Mouse (Mus musculus) lung, embryonic 16.5 days (tissue): Measurements from ENCODE around the gene Creb3. TPM values are rescaled to one million over a fixed set of nuclear protein-coding genes. Genes with fewer than 3 reads are reported as not detected.

Experiments used
- ATAC-seq: fragments of 200-750 bp; cut with Nextera tagmentation; 2 replicates; pipeline ENCODE4 v1.8.0; 2017; ENCODE audit warnings: low read depth, mild to moderate bottlenecking, moderate library complexity
- H3K27ac ChIP-seq: fragments of 300-500 bp; sonication (generic); 2 replicates; pipeline ENCODE4 v1.5.1; 2014; ENCODE audit warnings: mild to moderate bottlenecking, control low read depth, low read length
- H3K27me3 ChIP-seq: fragments of 300-500 bp; sonication (generic); 2 replicates; pipeline ENCODE4 v1.6.1; 2014; ENCODE audit warnings: low read depth, low read length, mixed read lengths; ENCODE audit not compliant: control insufficient read depth, insufficient read depth
- H3K36me3 ChIP-seq: fragments of 300-500 bp; sonication (generic); 2 replicates; pipeline ENCODE4 v1.6.1; 2014; ENCODE audit warnings: low read length; ENCODE audit not compliant: control insufficient read depth, insufficient read depth
- H3K4me1 ChIP-seq: fragments of 300-500 bp; sonication (generic); replicated peaks from 2 replicates; pipeline ENCODE4 v1.6.1; 2014; ENCODE audit warnings: low read length, mixed read lengths; ENCODE audit not compliant: control insufficient read depth, insufficient read depth
- H3K4me2 ChIP-seq: fragments of 300-500 bp; sonication (generic); 2 replicates; pipeline ENCODE4 v1.6.1; 2014; ENCODE audit warnings: low read depth, low read length, control low read depth
- H3K4me3 ChIP-seq: fragments of 300-500 bp; sonication (generic); 2 replicates; pipeline ENCODE4 v1.5.1; 2014; ENCODE audit warnings: mild to moderate bottlenecking, low read length, control low read depth
- H3K9ac ChIP-seq: fragments of 300-500 bp; sonication (generic); 2 replicates; pipeline ENCODE4 v1.6.1; 2014; ENCODE audit warnings: low read length, control low read depth
- H3K9me3 ChIP-seq: fragments of 300-500 bp; sonication (generic); 2 replicates; pipeline ENCODE4 v1.6.1; 2016; ENCODE audit warnings: low read length; ENCODE audit not compliant: control insufficient read depth
- WGBS: fragments of 180-500 bp; shearing (Covaris S2); extraction: QIAGEN DNeasy Blood & Tissue Kit; methylation state at CpG from one replicate; pipeline ENCODE4 v1.1.7; 2014; 5-methylcytosine and 5-hydroxymethylcytosine counted together
- polyA plus RNA-seq: library from polyadenylated mRNA; unstranded; fragments of >200 nt; fragmentation: Nextera tagmentation; extraction: Ambion mirVana; gene quantifications from 2 replicates; pipeline ENCODE4 v1.2.1, GENCODE M21; 2015

The Creb3 gene
- polyA plus RNA-seq: 69.5 and 70.9 TPM in 2 replicates

GRCm38 (mm10) chr4:43561997-43562768 is at the start of gene Creb3, which contains the start of gene Tln1:
Creb3 (plus strand) TSS chr4:43562332.
Tln1 (minus strand) TSS chr4:43562691.
- H3K36me3 ChIP-seq: peaks cover 27% of the 10 kb centered on the region
- peak within 1 kb of the TSS; percentile 100 for H3K27ac ChIP-seq
- under 1% methylated on average over 61 of the region's 62 CpGs for WGBS
- H3K9me3 ChIP-seq: no peaks in the 10 kb centered on the region
- no peaks in the 10 kb centered on the region for H3K27me3 ChIP-seq
- peak within 1 kb of the TSS; percentile 81 for H3K4me2 ChIP-seq
- H3K9ac ChIP-seq: peak within 1 kb of the TSS; percentile 96
- ATAC-seq: peak; percentile 87
- peak within 1 kb of the TSS; percentile 88 for H3K4me3 ChIP-seq
- H3K4me1 ChIP-seq: peaks cover 52% of the 10 kb centered on the region

DNA sequence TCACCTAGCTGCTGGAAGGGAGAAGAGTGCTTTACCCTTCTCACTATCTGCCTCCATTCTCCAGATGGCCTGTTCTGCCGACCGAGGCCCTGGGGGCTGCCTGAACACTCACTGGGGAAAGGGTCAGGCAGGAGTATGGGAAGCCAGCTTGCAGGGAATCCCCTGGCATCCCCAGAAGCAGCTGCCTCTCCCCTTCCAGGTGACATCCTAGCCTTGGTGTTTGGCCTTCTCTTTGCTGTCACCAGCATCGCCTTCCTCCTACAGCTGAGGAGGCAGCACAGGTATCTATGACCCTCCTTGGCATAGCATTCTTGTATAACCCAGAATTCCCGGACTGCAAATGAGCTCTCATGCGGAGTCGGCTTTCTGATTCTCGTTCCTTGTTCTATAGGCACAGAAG is 49.5 kb upstream of the Creb3 start:
- Histone ChIP-seq H3K36me3 (no peaks in the 10 kb centered on the region), H3K27ac (no peak overlapping the region), H3K9me3 (no peaks in the 10 kb centered on the region), H3K4me2 (no peak overlapping the region), H3K4me3 (no peak overlapping the region), H3K27me3 (no peaks in the 10 kb centered on the region), H3K4me1 (peaks cover 8% of the 10 kb centered on the region), H3K9ac (no peak overlapping the region)
- no peak for ATAC-seq
- WGBS: 53% methylated on average over 7 of the region's 7 CpGs

- 72% methylated on average over 4 of the region's 4 CpGs for WGBS
Observed at GRCm38 (mm10) chr4:43513300-43513699, 48.8 kb upstream of the Creb3 start.

DNA sequence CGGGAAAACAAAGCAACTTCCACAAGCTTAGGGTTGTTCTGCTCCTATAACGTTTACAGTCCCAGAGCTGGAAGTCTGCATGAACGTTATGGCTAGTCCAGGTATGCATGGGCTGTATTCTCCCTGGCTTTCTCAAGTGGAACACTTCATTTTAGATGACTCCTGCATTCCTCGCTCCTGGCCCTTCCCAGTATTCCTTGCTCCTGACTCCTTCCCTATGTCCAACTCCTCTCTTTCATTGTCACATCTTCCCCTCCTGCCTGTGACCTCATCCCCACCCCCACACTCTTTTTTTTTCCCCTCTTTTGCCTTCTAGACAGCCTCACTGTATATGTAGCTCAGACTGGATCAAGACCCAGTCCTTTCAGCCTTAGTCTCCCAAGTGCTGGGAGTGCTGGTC is 48.3 kb upstream of the Creb3 start:
- H3K4me3 ChIP-seq: no peak overlapping the region
- WGBS: 56% methylated on average over 4 of the region's 4 CpGs
- H3K9ac ChIP-seq: no peak overlapping the region
- H3K9me3 ChIP-seq: no peaks in the 10 kb centered on the region
- no peak for ATAC-seq
- H3K36me3 ChIP-seq: no peaks in the 10 kb centered on the region
- no peak overlapping the region for H3K27ac ChIP-seq
- peaks cover under 1% of the 10 kb centered on the region; the same call in 1 of the 2 replicates for H3K27me3 ChIP-seq
- peaks cover under 1% of the 10 kb centered on the region; the same call in 1 of the 2 replicates for H3K4me1 ChIP-seq
- H3K4me2 ChIP-seq: no peak overlapping the region

More at GRCm38 (mm10) chr4:43513300-43513699, 48.8 kb upstream of the Creb3 start:
- H3K4me3 ChIP-seq: no peak overlapping the region
- peaks cover 3% of the 10 kb centered on the region; the same call in 1 of the 2 replicates for H3K4me1 ChIP-seq
- H3K9ac ChIP-seq: no peak overlapping the region
- no peak overlapping the region for H3K4me2 ChIP-seq
- no peaks in the 10 kb centered on the region for H3K36me3 ChIP-seq
- H3K27me3 ChIP-seq: no peaks in the 10 kb centered on the region
- H3K27ac ChIP-seq: no peak overlapping the region
- no peaks in the 10 kb centered on the region for H3K9me3 ChIP-seq
- ATAC-seq: no peak

DNA sequence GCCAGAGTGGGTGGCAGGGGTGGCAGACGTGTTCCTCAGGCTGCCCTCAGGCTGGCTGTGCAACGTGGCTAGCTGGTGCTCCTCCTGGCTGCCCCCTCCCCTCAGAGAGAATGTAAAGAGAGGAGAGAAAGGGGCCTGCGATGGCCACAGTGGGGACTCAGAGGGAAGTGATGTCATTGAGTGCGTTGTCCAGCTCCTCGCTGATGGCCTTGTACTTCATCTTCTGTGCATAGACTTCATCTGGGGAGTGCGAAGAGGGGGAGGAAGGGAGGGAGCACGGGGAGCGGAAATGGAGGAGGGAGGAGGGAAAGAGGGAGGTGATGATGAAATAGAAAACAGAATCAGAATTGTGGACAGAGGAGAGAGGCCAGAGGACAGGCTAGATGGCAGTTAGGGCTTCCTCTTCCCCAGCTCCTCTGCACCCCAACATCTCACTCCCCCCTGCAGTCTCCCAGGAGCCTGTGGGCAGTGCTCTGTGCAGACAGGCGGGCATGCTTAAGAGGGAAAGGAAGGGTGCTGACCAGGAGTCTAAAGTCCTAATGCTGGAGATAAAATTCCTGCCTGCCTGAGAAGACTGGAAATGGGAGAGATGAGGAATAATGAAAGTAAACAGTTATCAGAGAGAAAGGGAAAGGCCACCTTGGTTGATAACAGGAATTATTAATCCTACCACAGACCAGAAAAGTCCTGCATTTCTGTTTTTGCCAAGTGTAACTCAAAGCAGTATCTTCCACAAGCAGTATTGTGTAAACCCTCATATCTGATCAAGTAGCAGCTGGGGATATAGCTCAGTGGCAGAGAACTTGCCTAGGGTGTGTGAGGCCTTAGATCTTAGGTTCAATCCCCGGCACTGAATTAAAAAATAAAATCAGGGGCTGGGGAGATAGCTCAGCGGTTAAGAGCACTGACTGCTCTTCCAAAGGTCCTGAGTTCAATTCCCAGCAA is 46.1 kb upstream of the Creb3 start:
- Histone ChIP-seq H3K27ac (no peak overlapping the region), H3K4me1 (peaks cover 9% of the 10 kb centered on the region), H3K4me3 (no peak overlapping the region), H3K36me3 (no peaks in the 10 kb centered on the region), H3K4me2 (no peak overlapping the region), H3K9me3 (no peaks in the 10 kb centered on the region), H3K9ac (no peak overlapping the region), H3K27me3 (peaks cover 8% of the 10 kb centered on the region)
- ATAC-seq: no peak
- WGBS: 55% methylated on average over 11 of the region's 11 CpGs

GRCm38 (mm10) chr4:43519551-43519950 is 42.6 kb upstream of the Creb3 start:
- no peak overlapping the region for H3K9ac ChIP-seq
- no peak overlapping the region for H3K27ac ChIP-seq
- peaks cover 14% of the 10 kb centered on the region for H3K27me3 ChIP-seq
- no peaks in the 10 kb centered on the region for H3K36me3 ChIP-seq
- no peak for ATAC-seq
- WGBS: 28% methylated on average over 10 of the region's 10 CpGs
- peaks cover 24% of the 10 kb centered on the region for H3K4me1 ChIP-seq
- no peaks in the 10 kb centered on the region for H3K9me3 ChIP-seq
- H3K4me3 ChIP-seq: peak overlapping the region; percentile 26; the same call in 1 of the 2 replicates
- peak overlapping the region; percentile 52 for H3K4me2 ChIP-seq

- no peak overlapping the region for H3K27ac ChIP-seq
- H3K4me2 ChIP-seq: peak overlapping the region; percentile 52
- H3K9ac ChIP-seq: no peak overlapping the region
- peak; percentile 27 for ATAC-seq
- H3K4me1 ChIP-seq: peaks cover 24% of the 10 kb centered on the region
- no peaks in the 10 kb centered on the region for H3K9me3 ChIP-seq
- 14% methylated on average over 6 of the region's 6 CpGs for WGBS
- H3K4me3 ChIP-seq: peak overlapping the region; percentile 26; the same call in 1 of the 2 replicates
- peaks cover 14% of the 10 kb centered on the region for H3K27me3 ChIP-seq
- no peaks in the 10 kb centered on the region for H3K36me3 ChIP-seq
Observed at GRCm38 (mm10) chr4:43519956-43520355, 42.2 kb upstream of the Creb3 start.

DNA sequence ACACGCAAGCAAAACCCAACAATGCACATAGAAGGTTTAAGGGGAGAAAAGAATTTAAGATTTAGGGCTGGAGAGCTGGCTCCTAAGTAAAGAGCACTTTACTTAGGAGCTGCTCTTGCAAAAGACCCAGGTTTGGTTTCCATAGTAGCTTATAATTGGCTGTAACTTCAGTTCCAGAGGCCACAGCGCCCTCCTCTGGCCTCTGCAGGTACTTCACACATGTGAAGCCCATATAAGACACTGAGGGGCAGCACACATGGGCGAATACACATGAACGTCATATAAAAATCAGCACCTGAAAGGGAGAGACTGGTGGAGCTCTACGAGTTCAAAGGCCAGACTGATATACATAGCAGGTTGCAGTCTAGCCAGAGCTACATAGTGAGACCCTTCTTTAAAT is 34.3 kb upstream of the Creb3 start:
- 60% methylated on average over 5 of the region's 5 CpGs for WGBS
- Histone ChIP-seq H3K9ac (no peak overlapping the region), H3K4me1 (peaks cover 9% of the 10 kb centered on the region), H3K27ac (no peak overlapping the region), H3K4me3 (no peak overlapping the region), H3K9me3 (no peaks in the 10 kb centered on the region), H3K36me3 (peaks cover 19% of the 10 kb centered on the region), H3K4me2 (no peak overlapping the region), H3K27me3 (peaks cover 3% of the 10 kb centered on the region)
- no peak for ATAC-seq

- ATAC-seq: no peak
- Histone ChIP-seq H3K4me3 (no peak overlapping the region), H3K36me3 (peaks cover 25% of the 10 kb centered on the region), H3K27me3 (peaks cover 3% of the 10 kb centered on the region), H3K9me3 (no peaks in the 10 kb centered on the region), H3K27ac (no peak overlapping the region), H3K4me1 (peaks cover 7% of the 10 kb centered on the region), H3K9ac (no peak overlapping the region), H3K4me2 (no peak overlapping the region)
- 75% methylated on average over 9 of the region's 9 CpGs for WGBS
Observed at GRCm38 (mm10) chr4:43528487-43528886, 33.6 kb upstream of the Creb3 start.
